Mouse (Mus musculus): ENCODE measurements around the gene Ppp1r15b. TPM values are rescaled to one million over a fixed set of nuclear protein-coding genes. Genes with fewer than 3 reads are reported as not detected.

Gene Ppp1r15b
- polyA plus RNA-seq, 1 experiment from 2014 or later, result 55.3 TPM

GRCm38 (mm10) chr1:133138401-133138800 is 7.5 kb downstream of the Ppp1r15b start:
- Histone ChIP-seq H3K27ac (ENCODE audit: low read length) (no peak overlapping the region), H3K36me3 (ENCODE audit: control insufficient read depth, insufficient read depth, low read length) (peaks cover 35% of the 10 kb centered on the region), H3K4me2 (ENCODE audit: low read depth, low read length) (no peak overlapping the region), H3K4me1 (ENCODE audit: control insufficient read depth, insufficient read depth, low read length) (peaks cover 10% of the 10 kb centered on the region; the same call in 1 of the 2 replicates), H3K9me3 (replicated peaks; ENCODE audit: control insufficient read depth, low read length) (no peaks in the 10 kb centered on the region), H3K4me3 (replicated peaks; ENCODE audit: low read length) (no peak overlapping the region), H3K9ac (ENCODE audit: low read length) (no peak overlapping the region), H3K27me3 (ENCODE audit: control insufficient read depth, insufficient read depth, low read length) (no peaks in the 10 kb centered on the region)
- WGBS, result 93% methylated on average over 1 of the region's 1 CpGs
- no peak for ATAC-seq (ENCODE audit: insufficient read depth, low FRiP score)

- H3K4me2 ChIP-seq (ENCODE audit: low read depth, low read length), result peak overlapping the region; percentile 22; the same call in 1 of the 2 replicates
- WGBS, result 48% methylated on average over 22 of the region's 22 CpGs
- ATAC-seq (ENCODE audit: insufficient read depth, low FRiP score), result peak; percentile 89
- H3K9ac ChIP-seq (ENCODE audit: low read length), result peak overlapping the region; percentile 33; the same call in 1 of the 2 replicates
- H3K36me3 ChIP-seq (ENCODE audit: control insufficient read depth, insufficient read depth, low read length), result no peaks in the 10 kb centered on the region
- no peaks in the 10 kb centered on the region for H3K27me3 ChIP-seq (ENCODE audit: control insufficient read depth, insufficient read depth, low read length)
- H3K27ac ChIP-seq (ENCODE audit: low read length), result peak overlapping the region; percentile 71
- no peaks in the 10 kb centered on the region for H3K9me3 ChIP-seq (replicated peaks; ENCODE audit: control insufficient read depth, low read length)
- H3K4me1 ChIP-seq (ENCODE audit: control insufficient read depth, insufficient read depth, low read length), result no peaks in the 10 kb centered on the region
- H3K4me3 ChIP-seq (replicated peaks; ENCODE audit: low read length), result no peak overlapping the region
Measured at GRCm38 (mm10) chr1:133146014-133147009, 15.4 kb downstream of the Ppp1r15b start.

- H3K9ac ChIP-seq (ENCODE audit: low read length), result no peak overlapping the region
- H3K4me2 ChIP-seq (ENCODE audit: low read depth, low read length), result no peak overlapping the region
- ATAC-seq (ENCODE audit: insufficient read depth, low FRiP score), result no peak
- H3K4me1 ChIP-seq (ENCODE audit: control insufficient read depth, insufficient read depth, low read length), result no peaks in the 10 kb centered on the region
- 70% methylated on average over 5 of the region's 5 CpGs for WGBS
- no peaks in the 10 kb centered on the region for H3K27me3 ChIP-seq (ENCODE audit: control insufficient read depth, insufficient read depth, low read length)
- no peaks in the 10 kb centered on the region for H3K9me3 ChIP-seq (replicated peaks; ENCODE audit: control insufficient read depth, low read length)
- no peaks in the 10 kb centered on the region for H3K36me3 ChIP-seq (ENCODE audit: control insufficient read depth, insufficient read depth, low read length)
- H3K27ac ChIP-seq (ENCODE audit: low read length), result no peak overlapping the region
- H3K4me3 ChIP-seq (replicated peaks; ENCODE audit: low read length), result no peak overlapping the region
Measured at GRCm38 (mm10) chr1:133147324-133147723, 16.4 kb downstream of the Ppp1r15b start.

GRCm38 (mm10) chr1:133148122-133148521 is 17.2 kb downstream of the Ppp1r15b start:
- H3K27ac ChIP-seq (ENCODE audit: low read length), result no peak overlapping the region
- 92% methylated on average over 8 of the region's 8 CpGs for WGBS
- no peak for ATAC-seq (ENCODE audit: insufficient read depth, low FRiP score)

GRCm38 (mm10) chr1:133150556-133150955 is 19.6 kb downstream of the Ppp1r15b start:
- ATAC-seq (ENCODE audit: insufficient read depth, low FRiP score), result no peak
- Histone ChIP-seq H3K9me3 (replicated peaks; ENCODE audit: control insufficient read depth, low read length) (no peaks in the 10 kb centered on the region), H3K4me1 (ENCODE audit: control insufficient read depth, insufficient read depth, low read length) (no peaks in the 10 kb centered on the region), H3K27ac (ENCODE audit: low read length) (no peak overlapping the region), H3K9ac (ENCODE audit: low read length) (no peak overlapping the region), H3K36me3 (ENCODE audit: control insufficient read depth, insufficient read depth, low read length) (no peaks in the 10 kb centered on the region), H3K4me2 (ENCODE audit: low read depth, low read length) (no peak overlapping the region), H3K4me3 (replicated peaks; ENCODE audit: low read length) (no peak overlapping the region), H3K27me3 (ENCODE audit: control insufficient read depth, insufficient read depth, low read length) (no peaks in the 10 kb centered on the region)
- 93% methylated on average over 2 of the region's 2 CpGs for WGBS

More at GRCm38 (mm10) chr1:133148122-133148521, 17.2 kb downstream of the Ppp1r15b start:
- no peaks in the 10 kb centered on the region for H3K36me3 ChIP-seq (ENCODE audit: control insufficient read depth, insufficient read depth, low read length)
- no peak overlapping the region for H3K4me3 ChIP-seq (replicated peaks; ENCODE audit: low read length)
- H3K9me3 ChIP-seq (replicated peaks; ENCODE audit: control insufficient read depth, low read length), result no peaks in the 10 kb centered on the region
- no peaks in the 10 kb centered on the region for H3K27me3 ChIP-seq (ENCODE audit: control insufficient read depth, insufficient read depth, low read length)
- no peaks in the 10 kb centered on the region for H3K4me1 ChIP-seq (ENCODE audit: control insufficient read depth, insufficient read depth, low read length)
- no peak overlapping the region for H3K4me2 ChIP-seq (ENCODE audit: low read depth, low read length)
- H3K9ac ChIP-seq (ENCODE audit: low read length), result no peak overlapping the region

GRCm38 (mm10) chr1:133152213-133152612 is 21.3 kb downstream of the Ppp1r15b start:
- 91% methylated on average over 3 of the region's 3 CpGs for WGBS
- Histone ChIP-seq H3K27ac (ENCODE audit: low read length) (no peak overlapping the region), H3K27me3 (ENCODE audit: control insufficient read depth, insufficient read depth, low read length) (no peaks in the 10 kb centered on the region), H3K4me2 (ENCODE audit: low read depth, low read length) (no peak overlapping the region), H3K9ac (ENCODE audit: low read length) (no peak overlapping the region), H3K4me1 (ENCODE audit: control insufficient read depth, insufficient read depth, low read length) (no peaks in the 10 kb centered on the region), H3K36me3 (ENCODE audit: control insufficient read depth, insufficient read depth, low read length) (no peaks in the 10 kb centered on the region), H3K4me3 (replicated peaks; ENCODE audit: low read length) (no peak overlapping the region), H3K9me3 (replicated peaks; ENCODE audit: control insufficient read depth, low read length) (no peaks in the 10 kb centered on the region)
- ATAC-seq (ENCODE audit: insufficient read depth, low FRiP score), result no peak

- Histone ChIP-seq H3K27me3 (ENCODE audit: control insufficient read depth, insufficient read depth, low read length) (no peaks in the 10 kb centered on the region), H3K9me3 (replicated peaks; ENCODE audit: control insufficient read depth, low read length) (no peaks in the 10 kb centered on the region), H3K36me3 (ENCODE audit: control insufficient read depth, insufficient read depth, low read length) (no peaks in the 10 kb centered on the region), H3K4me3 (replicated peaks; ENCODE audit: low read length) (no peak overlapping the region), H3K27ac (ENCODE audit: low read length) (no peak overlapping the region), H3K4me2 (ENCODE audit: low read depth, low read length) (no peak overlapping the region), H3K4me1 (ENCODE audit: control insufficient read depth, insufficient read depth, low read length) (peaks cover 8% of the 10 kb centered on the region), H3K9ac (ENCODE audit: low read length) (no peak overlapping the region)
- no peak for ATAC-seq (ENCODE audit: insufficient read depth, low FRiP score)
- 74% methylated on average over 6 of the region's 6 CpGs for WGBS
Measured at GRCm38 (mm10) chr1:133155270-133155669, 24.3 kb downstream of the Ppp1r15b start.

- WGBS, result 20% methylated on average over 7 of the region's 7 CpGs
Measured at GRCm38 (mm10) chr1:133159128-133159564, 28.2 kb downstream of the Ppp1r15b start.

GRCm38 (mm10) chr1:133161559-133161958 is 30.6 kb downstream of the Ppp1r15b start:
- H3K4me1 ChIP-seq (ENCODE audit: control insufficient read depth, insufficient read depth, low read length), result peaks cover 19% of the 10 kb centered on the region
- H3K4me2 ChIP-seq (ENCODE audit: low read depth, low read length), result peak overlapping the region; percentile 93; the same call in 1 of the 2 replicates
- no peaks in the 10 kb centered on the region for H3K9me3 ChIP-seq (replicated peaks; ENCODE audit: control insufficient read depth, low read length)
- H3K27ac ChIP-seq (ENCODE audit: low read length), result peak overlapping the region; percentile 78
- WGBS, result 40% methylated on average over 4 of the region's 4 CpGs
- H3K9ac ChIP-seq (ENCODE audit: low read length), result no peak overlapping the region
- H3K36me3 ChIP-seq (ENCODE audit: control insufficient read depth, insufficient read depth, low read length), result no peaks in the 10 kb centered on the region
- peak; percentile 51; the same call in 1 of the 2 replicates for ATAC-seq (ENCODE audit: insufficient read depth, low FRiP score)
- H3K27me3 ChIP-seq (ENCODE audit: control insufficient read depth, insufficient read depth, low read length), result peaks cover 15% of the 10 kb centered on the region
- H3K4me3 ChIP-seq (replicated peaks; ENCODE audit: low read length), result no peak overlapping the region

More at GRCm38 (mm10) chr1:133159128-133159564, 28.2 kb downstream of the Ppp1r15b start:
- Histone ChIP-seq H3K9me3 (replicated peaks; ENCODE audit: control insufficient read depth, low read length) (no peaks in the 10 kb centered on the region), H3K4me2 (ENCODE audit: low read depth, low read length) (peak overlapping the region; percentile 47), H3K4me1 (ENCODE audit: control insufficient read depth, insufficient read depth, low read length) (peaks cover 16% of the 10 kb centered on the region), H3K27me3 (ENCODE audit: control insufficient read depth, insufficient read depth, low read length) (peaks cover 12% of the 10 kb centered on the region), H3K9ac (ENCODE audit: low read length) (0 out of 2 replicates have a peak overlapping the region, but pooled peaks have one; percentile 42), H3K36me3 (ENCODE audit: control insufficient read depth, insufficient read depth, low read length) (no peaks in the 10 kb centered on the region), H3K27ac (ENCODE audit: low read length) (peak overlapping the region; percentile 82), H3K4me3 (replicated peaks; ENCODE audit: low read length) (peak overlapping the region; percentile 19; the same call in 1 of the 2 replicates)
- no peak for ATAC-seq (ENCODE audit: insufficient read depth, low FRiP score)
